Mouse (Mus musculus): Measurements from ENCODE around the gene Fbn1. TPM values are rescaled to one million over a fixed set of nuclear protein-coding genes. Genes with fewer than 3 reads are reported as not detected.

Fbn1 gene
- total RNA-seq, 4 experiments from 2014 or later, result 11.4 to 25.4 (median 14.2) TPM

DNA sequence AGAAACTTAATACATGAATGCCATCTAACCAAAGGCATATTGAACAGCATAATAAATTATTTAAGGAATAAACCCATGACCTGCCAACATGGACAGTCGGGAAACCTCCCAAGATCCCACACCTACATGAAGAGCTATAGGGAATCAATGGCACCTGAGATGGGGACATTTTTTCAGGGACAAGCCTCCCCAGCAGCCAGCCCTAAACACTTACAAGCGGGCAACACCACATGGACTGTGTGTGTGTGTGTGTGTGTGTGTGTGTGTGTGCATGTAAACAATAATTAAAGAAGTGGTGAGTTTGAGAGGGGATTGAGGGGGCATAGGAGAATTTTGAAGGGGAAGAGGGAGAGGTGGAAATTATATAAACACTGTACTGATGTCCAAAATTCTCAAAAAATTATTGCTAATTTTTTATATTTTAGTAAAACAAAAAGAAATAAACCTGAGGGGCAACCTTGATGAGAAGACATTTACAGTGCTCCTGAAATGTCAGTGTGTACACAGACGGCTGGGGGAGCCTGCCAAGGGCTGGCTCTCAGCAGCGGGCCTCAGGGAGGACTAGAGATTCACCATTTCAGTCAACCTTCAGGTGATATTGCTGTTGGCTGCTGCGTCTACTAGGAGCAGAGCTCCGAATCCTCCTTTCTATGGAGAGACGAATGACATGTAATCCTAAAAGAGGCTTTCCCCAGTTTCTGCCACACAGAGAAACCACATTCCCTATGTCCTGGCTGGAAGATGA, 121.4 kb downstream of the Fbn1 start:
- no peak for DNase-seq

DNA sequence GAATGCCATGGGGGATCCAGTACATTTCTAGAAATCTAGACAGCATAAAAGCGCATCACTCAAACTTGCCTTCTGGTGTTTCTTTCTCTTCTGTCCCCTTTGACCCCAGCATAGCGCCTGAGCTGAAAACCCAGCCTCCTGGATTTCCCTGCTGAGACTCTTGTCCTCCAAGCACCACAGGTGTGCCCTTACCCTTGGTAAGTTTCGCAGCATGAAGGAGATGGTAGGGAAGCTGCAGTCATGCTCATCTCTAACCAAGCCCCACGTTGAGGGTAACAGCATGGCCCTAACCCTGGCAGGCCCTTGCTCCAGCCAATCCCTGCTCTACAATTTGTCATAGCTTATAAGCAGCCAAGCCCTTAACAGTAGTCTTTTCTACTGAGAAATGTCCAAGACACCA, 122.9 kb downstream of the Fbn1 start:
- no peak for DNase-seq

DNA sequence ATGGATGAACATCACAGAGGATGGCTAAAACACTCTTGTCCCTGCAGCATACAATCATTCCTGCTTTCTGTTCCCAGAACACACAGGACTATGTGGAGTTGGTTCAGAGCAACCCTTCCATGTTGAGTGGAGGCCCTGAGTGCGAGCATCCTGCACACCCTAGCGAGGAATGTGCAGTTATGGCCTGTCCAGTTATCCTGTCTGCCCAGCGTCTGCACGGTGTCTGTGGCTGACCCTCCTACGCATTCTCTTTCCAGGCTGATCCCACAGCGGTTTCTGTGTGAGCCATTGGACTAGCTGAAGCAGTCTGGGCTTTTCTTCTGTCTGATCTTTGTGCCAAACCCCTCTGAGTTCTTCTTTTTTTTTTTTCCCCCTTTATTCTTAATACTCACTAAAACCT, 123.4 kb downstream of the Fbn1 start:
- no peak for DNase-seq

DNA sequence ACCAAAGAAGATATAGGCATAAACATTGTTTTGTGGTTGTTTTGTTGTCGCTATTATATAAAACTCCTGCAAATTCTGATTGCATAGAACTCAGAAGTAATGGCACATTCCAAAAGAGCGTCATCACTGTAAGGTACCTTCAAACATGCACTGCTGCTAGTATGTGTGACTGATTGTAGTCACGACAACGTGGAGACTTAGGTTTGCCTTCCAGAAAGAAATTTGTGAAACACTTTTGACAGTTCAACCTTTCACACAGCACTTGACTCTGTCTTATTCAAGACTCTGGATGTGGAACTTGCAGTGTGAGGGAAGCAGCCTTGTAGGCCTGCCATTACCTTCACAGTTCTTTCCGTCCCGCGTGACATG, 124.5 kb downstream of the Fbn1 start:
- no peak for DNase-seq

DNA sequence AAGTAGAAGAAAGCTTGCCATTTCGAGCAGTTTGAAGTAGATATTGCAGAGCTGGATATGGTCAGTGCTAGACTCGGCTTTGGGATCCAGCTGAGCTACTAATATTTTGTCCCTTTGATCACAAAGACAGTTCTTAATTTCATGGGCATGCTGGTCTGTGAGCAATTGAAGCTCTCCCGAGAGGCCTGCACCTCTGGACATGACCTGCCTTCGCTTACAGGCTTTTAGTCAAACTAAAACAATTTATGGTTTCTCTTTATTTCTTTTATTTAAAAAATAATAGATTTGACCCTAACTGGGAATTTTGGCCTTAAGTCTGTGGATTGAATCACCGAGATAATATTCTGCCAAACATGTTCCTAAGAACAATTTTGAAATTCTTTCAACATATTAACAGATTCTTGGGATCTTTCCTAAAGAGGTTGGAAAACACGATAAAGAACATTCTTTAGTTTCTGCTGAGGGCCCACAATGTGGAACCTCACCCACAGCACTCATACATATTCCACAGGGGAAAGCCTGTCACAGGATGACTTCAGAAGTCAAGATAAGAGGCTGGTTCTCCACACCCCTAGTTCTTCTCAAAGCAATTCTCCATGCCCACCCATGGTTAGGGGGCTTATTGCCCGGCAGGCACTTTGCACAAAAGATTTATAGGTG, 125.0 kb downstream of the Fbn1 start:
- no peak for DNase-seq

DNA sequence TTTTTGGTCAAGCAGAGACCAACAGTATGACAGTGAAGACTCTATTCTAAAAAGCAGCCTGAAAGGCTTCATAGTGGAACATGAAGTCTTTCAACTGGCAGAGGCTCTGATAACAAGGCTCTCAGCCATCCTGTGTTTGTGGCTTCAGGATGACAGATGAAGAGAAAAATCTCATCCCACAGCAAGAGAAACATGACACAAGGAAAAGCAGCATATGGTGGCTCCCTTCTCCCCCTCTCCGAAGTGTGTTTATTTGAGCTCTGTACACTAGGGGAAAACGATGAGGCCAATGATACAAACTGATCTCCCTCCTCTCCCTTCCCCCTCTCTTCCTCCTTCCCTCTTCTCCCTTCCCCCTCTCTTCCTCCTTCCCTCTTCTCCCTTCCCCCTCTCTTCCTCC, 127.7 kb downstream of the Fbn1 start:
- no peak for DNase-seq

DNA sequence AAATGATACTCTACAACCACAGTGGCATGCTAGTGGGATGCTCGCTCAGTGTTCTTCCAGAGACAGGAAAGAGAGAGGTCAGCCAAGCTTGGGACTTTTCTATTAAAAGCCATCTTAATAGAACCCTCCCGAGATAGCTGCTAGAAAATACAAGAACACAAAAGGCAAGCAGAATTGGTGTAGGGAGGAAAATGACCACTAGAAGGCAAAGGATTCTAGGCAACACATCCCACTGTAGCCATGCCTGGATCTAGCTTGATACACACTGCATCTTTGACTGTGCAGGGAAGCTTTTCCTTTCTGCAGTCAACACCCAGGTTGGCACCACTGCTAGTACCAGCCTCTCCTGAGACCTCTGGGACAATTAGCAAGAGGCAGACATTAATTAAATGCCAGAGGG, 128.6 kb downstream of the Fbn1 start:
- DNase-seq, result no peak

DNA sequence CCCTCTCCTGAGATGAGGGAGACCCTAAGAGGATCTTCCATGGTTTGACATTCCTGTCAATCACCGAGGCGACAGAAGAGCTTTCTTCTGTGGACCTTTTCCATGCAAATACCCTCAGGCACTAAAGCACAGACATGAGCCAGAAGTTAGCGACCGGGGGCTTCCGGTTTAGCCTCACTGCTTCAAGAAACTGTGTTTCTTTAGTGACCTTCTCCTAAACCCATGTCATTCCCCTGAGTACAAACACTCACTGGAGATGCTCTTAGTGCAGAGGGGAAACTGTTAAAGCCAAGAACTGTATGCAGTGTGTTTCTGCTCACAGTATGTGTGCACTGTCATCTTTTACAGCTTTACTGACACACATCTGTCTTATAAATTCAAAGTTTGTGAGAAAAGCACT, 131.9 kb downstream of the Fbn1 start:
- no peak for DNase-seq

DNA sequence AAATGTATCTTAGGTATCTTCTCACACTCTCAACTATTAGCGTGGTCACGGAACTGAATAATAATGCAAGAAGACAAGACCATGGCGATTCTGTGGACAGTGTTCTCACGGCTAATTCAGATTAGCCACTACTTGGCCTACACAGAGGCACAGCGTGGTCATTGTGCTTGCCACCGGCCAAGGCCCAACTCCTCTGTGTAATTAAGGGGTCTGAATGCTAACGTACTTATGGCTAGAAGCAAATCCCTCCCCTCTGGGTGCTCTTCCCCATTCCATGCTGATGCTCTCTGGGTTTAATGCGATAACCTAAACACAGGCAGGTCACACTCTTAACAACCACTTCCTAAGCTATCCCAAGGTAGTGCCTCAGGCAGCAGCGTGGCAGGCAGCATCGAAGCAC, 132.5 kb downstream of the Fbn1 start:
- no peak for DNase-seq

DNA sequence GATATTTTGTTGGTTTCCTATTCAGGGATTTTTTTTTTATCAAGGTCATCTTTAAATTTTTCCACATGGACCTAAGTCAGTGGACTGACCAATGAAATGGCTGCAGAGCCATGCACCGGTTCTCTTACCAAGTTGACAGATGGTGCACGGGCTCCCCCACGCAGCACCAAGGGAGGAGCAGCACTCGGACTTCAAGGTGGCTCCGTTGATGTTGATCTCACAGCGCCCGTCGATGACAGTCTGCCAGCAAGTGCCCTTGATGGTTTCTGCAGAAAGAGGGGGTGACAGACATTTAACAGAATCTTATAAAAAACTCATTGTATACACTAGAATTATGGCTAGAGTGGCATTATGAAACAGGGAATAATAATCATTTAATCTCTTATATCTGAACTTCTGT, 138.1 kb downstream of the Fbn1 start:
- DNase-seq, result no peak

DNA sequence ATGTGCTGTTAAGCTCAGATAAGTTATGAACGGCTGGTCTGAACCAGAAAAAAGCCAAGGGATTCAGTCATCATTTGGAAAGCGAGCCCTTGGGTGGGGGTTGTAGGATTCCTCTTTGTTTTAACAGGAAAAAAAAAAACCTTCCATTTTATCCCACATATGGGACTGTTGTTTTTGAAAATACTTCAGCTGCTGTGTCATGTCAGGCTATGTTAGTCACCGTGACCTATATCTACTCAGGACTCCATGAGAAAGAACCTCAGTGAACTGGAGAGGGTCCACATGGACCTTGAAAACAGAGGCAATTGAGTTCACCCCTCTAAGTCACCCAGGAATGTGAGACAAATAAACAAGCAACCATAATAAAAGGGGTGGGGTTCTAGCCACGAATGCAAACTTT, 139.2 kb downstream of the Fbn1 start:
- DNase-seq, result no peak

DNA sequence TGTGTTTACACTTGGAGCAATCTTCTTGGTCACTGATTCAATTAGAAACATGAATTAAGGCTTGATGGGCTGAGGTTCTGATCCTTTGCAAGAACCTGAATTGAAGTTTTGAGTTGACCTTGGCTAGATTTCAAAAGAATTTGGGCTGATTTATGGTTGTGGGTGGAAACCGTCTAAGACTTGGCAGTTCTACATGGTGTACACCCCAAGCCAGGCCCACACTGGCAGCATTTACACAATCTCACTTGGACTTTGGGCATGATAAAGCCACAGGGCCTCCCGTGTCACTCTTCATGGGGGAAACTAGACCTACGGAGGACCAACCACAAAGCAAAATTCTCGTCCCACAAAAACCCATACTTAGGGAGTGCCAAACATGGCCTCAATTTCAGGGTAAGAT, 146.1 kb downstream of the Fbn1 start:
- DNase-seq, result peak; percentile 43

DNA sequence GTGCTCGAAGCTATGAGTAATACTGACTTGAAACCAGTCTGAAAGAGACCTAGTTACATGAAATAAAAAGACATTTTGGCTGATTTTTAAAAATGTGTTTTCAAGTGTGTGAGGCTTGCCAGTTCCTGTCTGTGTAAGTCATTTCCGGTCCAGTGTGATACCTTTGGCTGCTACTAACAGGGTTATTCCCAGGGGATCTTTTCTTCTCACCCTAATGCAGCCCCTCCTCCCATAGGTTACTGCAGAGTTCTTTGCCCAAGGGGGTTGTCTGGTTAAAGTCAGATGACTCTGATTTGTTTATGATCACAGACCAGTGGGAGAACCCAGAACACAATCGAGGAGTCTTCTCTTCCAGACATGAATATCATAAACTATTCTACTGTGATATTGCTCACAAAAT, 151.3 kb downstream of the Fbn1 start:
- DNase-seq, result no peak

DNA sequence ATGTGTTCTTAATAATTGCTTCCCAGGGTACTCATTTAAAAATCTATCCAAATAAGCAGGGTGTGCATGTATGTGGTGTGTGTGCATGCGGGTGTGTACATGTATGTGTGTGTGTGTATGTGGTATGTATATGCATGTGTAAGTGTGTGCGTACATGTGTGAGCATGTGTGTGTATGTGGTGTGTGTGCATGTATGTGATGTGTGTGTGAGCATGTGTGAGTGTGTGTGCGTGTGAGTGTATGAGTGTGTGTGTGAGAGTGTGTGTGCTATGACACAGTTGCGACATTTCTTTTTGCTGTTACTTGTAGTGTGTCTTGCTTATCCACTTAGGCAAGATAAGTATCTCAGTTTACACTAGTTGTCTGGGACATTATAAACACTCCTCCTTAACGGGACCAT, 151.7 kb downstream of the Fbn1 start:
- DNase-seq, result no peak

DNA sequence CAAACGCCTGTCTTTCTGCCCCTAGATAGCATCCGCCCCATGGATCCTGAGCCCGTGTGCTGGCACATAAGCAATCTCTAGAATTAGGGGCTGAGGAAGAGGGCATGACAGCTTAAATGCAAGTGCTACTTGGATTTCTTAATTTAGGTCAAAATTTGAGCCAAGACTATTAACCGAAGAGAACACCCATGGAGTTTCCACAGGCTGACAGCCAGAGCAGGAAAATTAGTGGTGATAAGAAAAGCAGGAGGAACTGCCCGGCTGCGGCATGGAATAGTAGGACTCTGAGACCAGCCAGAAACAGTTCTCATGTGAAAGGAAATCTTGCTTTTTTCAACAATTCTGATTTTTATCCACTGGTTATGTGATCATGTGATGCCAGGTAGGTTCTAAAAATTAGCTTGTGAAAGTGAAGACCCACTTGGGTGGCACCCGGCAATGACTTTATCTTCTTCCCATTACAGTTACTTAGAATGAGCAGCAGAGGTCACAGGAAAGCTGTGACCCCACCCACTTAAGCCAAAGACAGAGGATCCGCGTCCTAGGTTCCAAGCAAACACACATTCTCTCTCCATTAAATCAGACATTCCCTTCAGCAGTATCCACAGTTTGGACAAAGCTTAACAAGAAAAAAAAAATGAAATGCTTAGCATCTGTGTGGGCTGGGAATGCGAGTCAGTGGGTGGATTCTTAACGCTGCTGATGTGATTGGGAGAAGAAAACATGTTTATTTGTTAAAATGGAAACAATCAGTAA, 152.4 kb downstream of the Fbn1 start:
- no peak for DNase-seq

DNA sequence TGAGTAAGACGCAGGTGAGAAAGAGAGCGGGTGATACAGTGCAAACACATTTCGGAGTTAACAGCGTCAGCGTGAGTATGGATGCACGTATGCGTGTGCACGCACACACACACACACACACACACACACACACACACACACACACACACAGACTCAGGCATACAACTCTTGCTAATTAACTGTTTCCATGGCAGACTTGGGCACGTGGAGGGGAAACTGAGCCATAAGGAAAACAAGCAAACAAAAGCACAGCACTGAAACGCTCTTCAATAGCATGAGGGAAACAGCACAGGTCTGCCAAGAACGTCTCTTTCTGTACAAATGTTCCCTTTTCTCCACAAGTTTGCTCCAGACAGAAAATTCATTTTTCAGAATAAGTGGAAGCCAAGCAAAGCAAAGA, 153.2 kb downstream of the Fbn1 start:
- no peak for DNase-seq

DNA sequence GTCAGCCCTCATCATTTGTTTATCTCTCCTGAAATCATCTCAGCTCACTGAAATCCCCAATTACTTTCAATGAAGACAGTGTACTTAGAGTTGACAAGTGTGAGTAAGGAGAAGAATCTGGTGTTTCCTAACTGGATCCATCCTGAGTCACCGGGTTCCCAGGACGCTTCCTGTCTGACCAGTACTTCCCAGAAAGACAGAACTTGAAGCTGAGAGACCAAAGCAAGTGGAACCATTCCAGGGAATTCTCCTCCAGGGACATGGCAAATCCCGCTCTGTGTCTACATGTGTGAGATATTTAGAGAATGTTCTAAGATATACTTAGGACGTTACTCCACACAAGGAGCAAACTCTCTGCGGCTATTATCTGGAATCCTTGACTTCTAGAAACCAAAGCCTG, 158.6 kb downstream of the Fbn1 start:
- no peak for DNase-seq

DNA sequence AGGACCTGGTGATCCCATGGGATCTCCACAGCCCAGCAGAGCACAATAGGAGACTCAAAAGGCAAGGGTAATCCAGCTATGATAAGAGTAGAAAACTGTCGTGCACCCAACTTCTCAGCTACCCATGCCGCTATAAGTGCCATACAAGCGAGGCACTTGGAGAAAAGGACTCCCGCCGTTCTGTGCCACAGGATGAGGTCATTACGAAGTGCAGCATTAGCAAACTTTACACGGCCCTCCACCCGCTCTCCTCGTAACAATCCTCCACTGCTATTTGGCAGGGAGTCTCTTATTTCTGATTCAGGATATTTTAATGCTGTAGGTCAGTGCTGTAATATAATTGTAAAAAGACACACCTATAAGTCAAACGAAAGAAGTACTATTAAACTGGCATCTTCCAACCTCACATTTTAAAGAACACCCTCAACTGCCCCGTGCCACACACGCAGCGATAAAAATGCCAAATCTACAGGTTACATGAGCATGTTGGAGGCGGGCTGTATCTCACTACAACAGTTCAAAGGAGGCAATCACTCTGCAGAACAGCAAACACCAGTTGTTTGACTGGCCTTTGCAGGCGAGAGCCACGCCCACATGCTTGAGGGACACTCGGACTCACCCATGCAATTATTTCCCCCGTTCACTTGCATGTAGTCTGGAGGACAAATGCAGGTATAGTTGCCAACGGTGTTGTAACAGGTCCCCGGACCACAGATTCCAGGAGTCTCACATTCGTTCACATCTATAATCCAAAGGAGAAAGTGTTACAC, 165.4 kb downstream of the Fbn1 start:
- no peak for DNase-seq

DNA sequence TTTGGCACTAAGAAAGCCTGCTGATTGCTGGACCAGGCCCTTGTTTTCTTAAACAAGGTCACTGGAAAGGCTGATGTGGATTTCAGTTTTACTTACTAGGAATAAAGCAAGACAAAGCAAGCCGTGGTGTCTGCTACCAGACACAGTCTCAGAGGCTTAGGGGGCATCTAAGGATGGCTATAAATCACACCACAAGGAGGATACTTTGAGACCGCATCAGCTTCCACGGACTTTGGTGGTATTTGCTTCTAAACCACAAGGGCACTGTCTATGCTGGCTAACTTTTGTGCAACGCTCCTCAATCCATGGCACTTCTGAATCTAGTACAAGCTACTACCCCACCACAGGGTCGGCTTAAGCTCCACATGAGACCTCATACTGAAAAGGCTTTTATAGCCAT, 167.4 kb downstream of the Fbn1 start:
- DNase-seq, result no peak

DNA sequence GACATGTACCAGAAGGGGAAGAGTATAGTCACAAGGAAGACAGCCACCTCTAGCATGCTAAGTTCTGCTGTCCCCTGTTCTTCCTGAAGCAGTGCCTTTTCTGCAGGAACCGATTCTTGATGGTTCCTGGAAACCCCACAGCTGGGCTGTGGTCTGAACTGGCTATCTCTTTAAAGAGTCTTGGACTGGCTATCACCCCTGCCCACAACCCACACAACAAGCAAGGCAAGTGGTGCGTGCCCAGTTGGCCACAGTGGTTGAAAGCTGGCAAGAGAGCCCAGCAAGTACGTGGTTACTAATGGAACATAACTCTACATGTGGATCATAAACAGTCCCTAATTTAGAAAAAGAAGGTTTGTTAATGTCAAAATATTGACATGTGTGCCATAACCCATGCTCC, 170.6 kb downstream of the Fbn1 start:
- no peak for DNase-seq

DNA sequence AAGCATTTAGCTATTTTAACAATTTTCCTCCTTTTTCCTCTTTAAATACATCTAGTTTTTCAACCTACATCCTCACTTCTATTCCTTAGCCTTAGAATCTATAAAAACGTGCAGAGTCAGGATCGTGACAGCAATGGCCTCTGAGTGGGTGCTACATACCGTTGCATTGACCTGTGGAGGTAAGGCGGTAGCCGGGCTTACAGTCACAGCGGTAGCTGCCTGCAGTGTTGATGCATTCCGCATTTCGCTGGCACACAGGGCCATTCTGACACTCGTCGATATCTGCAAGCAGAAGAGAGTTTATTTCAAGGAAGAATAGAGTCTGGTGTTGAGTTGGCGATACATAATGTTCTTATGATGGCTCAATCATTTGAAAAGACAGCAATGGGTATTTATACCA, 172.6 kb downstream of the Fbn1 start:
- DNase-seq, result no peak

DNA sequence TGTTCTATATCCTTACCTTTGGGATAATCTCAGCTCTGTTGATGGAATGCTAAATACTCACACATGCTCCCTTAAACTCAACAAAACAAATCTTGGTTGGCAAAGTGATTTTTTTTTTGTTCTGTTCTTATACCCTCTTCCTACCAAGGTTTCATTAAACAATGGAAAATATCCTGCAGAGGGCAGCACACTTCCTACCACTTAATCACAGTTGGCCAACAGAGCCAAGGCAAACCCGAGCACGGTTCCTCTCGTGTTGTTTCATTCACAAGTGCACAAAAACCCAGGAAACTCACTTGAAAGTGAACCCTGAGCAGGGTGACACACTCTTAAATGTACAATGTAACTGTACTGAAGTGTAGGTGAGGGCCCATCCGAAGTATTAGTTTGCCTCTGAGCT, 173.6 kb downstream of the Fbn1 start:
- no peak for DNase-seq

DNA sequence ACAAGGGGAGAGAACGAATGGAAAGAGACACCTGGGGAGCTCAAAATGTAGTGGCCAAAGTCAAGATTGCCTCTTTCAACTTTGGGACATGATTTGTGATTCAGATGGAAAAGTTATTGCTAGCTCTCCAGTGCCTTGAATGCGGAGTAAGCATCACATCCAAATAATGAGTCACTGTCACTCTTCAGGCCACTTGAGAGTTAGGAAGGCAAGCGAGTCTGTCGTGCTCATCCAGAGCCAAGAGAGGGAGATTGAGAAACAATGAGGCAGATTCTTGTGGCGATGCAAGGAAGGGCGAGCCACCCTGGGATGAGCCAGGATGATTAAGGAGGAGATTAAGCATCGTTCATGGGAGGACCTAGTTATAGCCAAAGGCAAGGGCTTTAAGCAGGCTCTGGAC, 176.2 kb downstream of the Fbn1 start:
- DNase-seq, result no peak
